13 mouse cellular contexts compared by ENCODE assay signal in the genomic region with DNA sequence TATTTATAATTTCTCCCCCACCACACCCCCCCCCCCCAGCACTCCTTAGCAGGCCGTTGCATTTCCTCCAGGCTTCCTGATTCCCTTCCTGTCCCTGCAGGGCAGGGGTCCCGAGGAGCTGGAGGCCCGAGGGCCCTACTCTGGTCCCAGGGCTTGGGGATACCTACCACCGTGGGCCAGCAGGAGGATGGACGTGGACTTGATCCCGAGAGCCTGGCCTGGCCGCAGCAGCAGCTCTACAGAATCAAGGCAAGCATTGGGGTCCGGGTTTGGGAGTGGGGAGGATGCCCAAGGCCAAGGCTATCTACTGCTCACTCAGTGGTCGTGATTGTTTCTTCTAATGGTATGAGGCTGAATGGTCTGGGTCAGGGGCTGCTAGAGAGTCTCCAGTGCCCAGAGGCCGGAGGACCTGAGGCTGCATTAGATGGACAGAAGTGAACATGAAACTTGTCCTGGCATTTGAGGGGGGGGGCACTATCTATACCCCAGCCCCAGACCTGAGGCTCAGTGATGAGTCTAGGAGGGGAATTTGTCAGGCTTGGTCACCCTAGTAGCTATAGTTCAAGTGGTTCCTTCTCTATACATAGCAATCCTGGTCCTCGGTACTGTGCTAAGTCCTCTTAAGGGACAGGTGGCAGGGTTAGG. TPM values are rescaled to one million over a fixed set of nuclear protein-coding genes. Genes with fewer than 3 reads are reported as not detected.
DNase-seq lines count a peak whose midpoint lies in the region; ATAC-seq and TF ChIP-seq lines count a peak whose summit lies in the region.
"Had no signal": no experiment of that assay in that cellular context is flagged by ENCODE, and none has a peak within 500 bp of the region (broad histone marks: within the 10 kb centered on the region; RNA-seq: fewer than 3 reads in every experiment).

No protein-coding gene starts in this region.

- TF ChIP-seq RAD21 in MEL (IDR thresholded peaks at IDR 0.05; ENCODE audit: low read depth, low read length), result no peak

- peak overlapping the region; percentile 76; the same call in 1 of the 2 replicates for H3K4me2 ChIP-seq in heart, embryonic 11.5 days
- peak overlapping the region; percentile 76 for H3K4me2 ChIP-seq in liver, embryonic 11.5 days
- no peak overlapping the region for H3K4me2 ChIP-seq in liver, postnatal 0 days (ENCODE audit: low read depth, low read length)
- H3K4me2 ChIP-seq in liver, embryonic 15.5 days, result peak overlapping the region; percentile 94

- TF ChIP-seq CTCF in liver, postnatal 0 days (IDR thresholded peaks at IDR 0.05; ENCODE audit: low read depth), result no peak
- TF ChIP-seq CTCF in MEL (IDR thresholded peaks at IDR 0.05 in 2 of 3, conservative IDR thresholded peaks at IDR 0.05 in 1 of 3; ENCODE audit: control insufficient read depth in 1 of 3, insufficient read depth in 1 of 3, low read depth in 2 of 3, low read length in 3 of 3, poor library complexity in 1 of 3, severe bottlenecking in 1 of 3), result no peak

- H3K36me3 ChIP-seq in heart, embryonic 11.5 days (ENCODE audit: control insufficient read depth, insufficient read depth, low read length), result peaks cover 1% of the 10 kb centered on the region; the same call in 1 of the 2 replicates
- H3K36me3 ChIP-seq in liver, embryonic 11.5 days (ENCODE audit: control insufficient read depth, insufficient read depth, low read length), result 0 out of 2 replicates have a peak, but pooled peaks cover 1% of the 10 kb centered on the region
- H3K36me3 ChIP-seq in liver, postnatal 0 days (replicated peaks; ENCODE audit: insufficient read depth, low read length), result no peaks in the 10 kb centered on the region
- peaks cover 2 to 13% of the 10 kb centered on the region in 2 experiments; a peak in 3 of 4 replicates for H3K36me3 ChIP-seq in MEL (ENCODE audit: control insufficient read depth in 1 of 2, insufficient read depth in 2 of 2, low read length in 2 of 2)
- H3K36me3 ChIP-seq in liver, embryonic 15.5 days (replicated peaks), result 0 out of 2 replicates have a peak, but pooled peaks cover under 1% of the 10 kb centered on the region

- H3K79me2 ChIP-seq in MEL (ENCODE audit: control insufficient read depth, insufficient read depth, low read length, poor library complexity), result peaks cover 33% of the 10 kb centered on the region

- H3K9ac ChIP-seq in heart, embryonic 11.5 days (ENCODE audit: low read depth, low read length), result peak overlapping the region; percentile 34; the same call in 1 of the 2 replicates
- peak overlapping the region; percentile 55 for H3K9ac ChIP-seq in liver, embryonic 11.5 days (ENCODE audit: low read depth, low read length)
- H3K9ac ChIP-seq in liver, postnatal 0 days (replicated peaks), result no peak overlapping the region
- peak overlapping the region; percentile 60 for H3K9ac ChIP-seq in MEL (ENCODE audit: control insufficient read depth, low read depth, low read length, poor library complexity, severe bottlenecking)
- 0 out of 2 replicates have a peak overlapping the region, but pooled peaks have one; percentile 92 for H3K9ac ChIP-seq in liver, embryonic 15.5 days

- H3K4me3 ChIP-seq in heart, embryonic 11.5 days (ENCODE audit: low read depth, low read length), result no peak overlapping the region
- H3K4me3 ChIP-seq in liver, embryonic 11.5 days (ENCODE audit: low read depth, low read length), result no peak overlapping the region
- H3K4me3 ChIP-seq in liver, postnatal 0 days (ENCODE audit: low read depth, low read length), result no peak overlapping the region
- no peak overlapping the region for H3K4me3 ChIP-seq in MEL (ENCODE audit: control insufficient read depth in 1 of 2, insufficient read depth in 1 of 2, low read depth in 2 of 2, low read length in 2 of 2)
- peak overlapping the region; percentile 97 for H3K4me3 ChIP-seq in liver, embryonic 15.5 days (replicated peaks)

- peaks cover 9% of the 10 kb centered on the region; the same call in 1 of the 2 replicates for H3K4me1 ChIP-seq in heart, embryonic 11.5 days (ENCODE audit: control insufficient read depth, insufficient read depth, low read length)
- peaks cover 15% of the 10 kb centered on the region for H3K4me1 ChIP-seq in liver, embryonic 11.5 days (replicated peaks; ENCODE audit: control insufficient read depth, insufficient read depth, low read length)
- H3K4me1 ChIP-seq in liver, postnatal 0 days (ENCODE audit: insufficient read depth), result peaks cover 8% of the 10 kb centered on the region; the same call in 1 of the 2 replicates
- H3K4me1 ChIP-seq in MEL (ENCODE audit: control insufficient read depth in 1 of 2, insufficient read depth in 2 of 2, low read length in 2 of 2), result peaks cover 4 to 8% of the 10 kb centered on the region in 2 experiments
- peaks cover 37% of the 10 kb centered on the region for H3K4me1 ChIP-seq in liver, embryonic 15.5 days (replicated peaks)

- no peak for TF ChIP-seq EP300 in liver, postnatal 0 days (IDR thresholded peaks at IDR 0.05; ENCODE audit: low read depth)
- no peak for TF ChIP-seq EP300 in MEL (IDR thresholded peaks at IDR 0.05; ENCODE audit: low read depth in 1 of 2, low read length in 2 of 2)

- WGBS in heart, embryonic 11.5 days (ENCODE audit: insufficient replicate concordance), result 74% methylated on average over 11 of the region's 11 CpGs
- WGBS in liver, embryonic 11.5 days, result 77% methylated on average over 11 of the region's 11 CpGs
- WGBS in liver, postnatal 0 days (ENCODE audit: insufficient replicate concordance), result 79% methylated on average over 11 of the region's 11 CpGs
- WGBS in liver, embryonic 15.5 days (ENCODE audit: insufficient replicate concordance), result 77% methylated on average over 11 of the region's 11 CpGs

- no peak for TF ChIP-seq POLR2A in MEL (IDR thresholded peaks at IDR 0.05; ENCODE audit: control insufficient read depth in 1 of 2, insufficient read depth in 1 of 2, low read depth in 1 of 2, low read length in 2 of 2, poor library complexity in 1 of 2)

- intact Hi-C loops in heart, postnatal 10 days (cut with DNase I), result no loop called here

- DNase-seq in heart, postnatal 10 days, result no peak
- no peak for DNase-seq in liver, embryonic 11.5 days (ENCODE audit: low spot score)
- no peak for DNase-seq in liver, postnatal 0 days
- DNase-seq in MEL (ENCODE audit: low read depth, low spot score), result no peak
- no peak for DNase-seq in right cerebral cortex, postnatal 10 days (ENCODE audit: low spot score in 2 of 2)
- no peak for DNase-seq in frontal cortex, postnatal 36 days (ENCODE audit: low spot score in 2 of 2)
- DNase-seq: cerebellum, adult 18-20 months; embryo, embryonic 11 days; gastrocnemius, postnatal 36 days; kidney, adult 9 months; lung, adult 18-20 months had no signal

- H3K9me3 ChIP-seq in heart, embryonic 11.5 days (replicated peaks; ENCODE audit: control insufficient read depth, low read length), result no peaks in the 10 kb centered on the region
- H3K9me3 ChIP-seq in liver, embryonic 11.5 days (ENCODE audit: control insufficient read depth, low read length), result no peaks in the 10 kb centered on the region
- no peaks in the 10 kb centered on the region for H3K9me3 ChIP-seq in liver, postnatal 0 days (ENCODE audit: low read length)
- H3K9me3 ChIP-seq in MEL (replicated peaks; ENCODE audit: insufficient read depth, low read length), result no peaks in the 10 kb centered on the region
- H3K9me3 ChIP-seq in liver, embryonic 15.5 days (replicated peaks), result no peaks in the 10 kb centered on the region

- H3K27ac ChIP-seq in heart, embryonic 11.5 days (ENCODE audit: low read depth, low read length), result no peak overlapping the region
- H3K27ac ChIP-seq in liver, embryonic 11.5 days (ENCODE audit: low read depth, low read length), result peak overlapping the region; percentile 86; the same call in 1 of the 2 replicates
- no peak overlapping the region for H3K27ac ChIP-seq in liver, postnatal 0 days (ENCODE audit: low read depth)
- peak overlapping the region; percentile 56; the same call in 1 of the 2 replicates for H3K27ac ChIP-seq in MEL (ENCODE audit: control insufficient read depth, low read depth, low read length)
- no peak overlapping the region for H3K27ac ChIP-seq in liver, embryonic 15.5 days (replicated peaks)

- H3K27me3 ChIP-seq in heart, embryonic 11.5 days (ENCODE audit: control insufficient read depth, insufficient read depth, low read length), result no peaks in the 10 kb centered on the region
- H3K27me3 ChIP-seq in liver, embryonic 11.5 days (replicated peaks; ENCODE audit: control insufficient read depth, insufficient read depth, low read length), result no peaks in the 10 kb centered on the region
- H3K27me3 ChIP-seq in liver, postnatal 0 days (ENCODE audit: insufficient read depth, low read length), result no peaks in the 10 kb centered on the region
- no peaks in the 10 kb centered on the region for H3K27me3 ChIP-seq in MEL (ENCODE audit: control insufficient read depth in 1 of 2, insufficient read depth in 2 of 2, low read length in 2 of 2)
- H3K27me3 ChIP-seq in liver, embryonic 15.5 days, result no peaks in the 10 kb centered on the region

- ATAC-seq in heart, embryonic 11.5 days (replicated peaks; ENCODE audit: insufficient number of reproducible peaks, low FRiP score, low TSS enrichment), result no peak
- ATAC-seq in liver, embryonic 11.5 days (replicated peaks; ENCODE audit: low FRiP score), result no peak
- no peak for ATAC-seq in liver, postnatal 0 days
- no peak for ATAC-seq in liver, embryonic 15.5 days (ENCODE audit: insufficient read depth)

RNA-seq across cellular contexts. Expression of a gene that starts 1.3 kb away (rescaled TPM):
- polyA plus RNA-seq in heart, embryonic 11.5 days (2014; fragmentation: Nextera tagmentation; extraction: Ambion mirVana), result 7.8 and 10.1 TPM in 2 replicates
- total RNA-seq in heart, postnatal 10 days (2021), result 10 to 100 TPM; 20.6 to 24.1 TPM
- polyA plus RNA-seq in liver, embryonic 11.5 days (2014; fragmentation: Nextera tagmentation; extraction: Ambion mirVana), result 12.8 and 13.1 TPM in 2 replicates
- 4.7 TPM in 2 replicates for polyA plus RNA-seq in liver, postnatal 0 days (2015; fragmentation: Nextera tagmentation; extraction: Ambion mirVana)
- 32.1 and 33.5 TPM in 2 replicates for total RNA-seq in MEL (2012; rRNA removed)
- polyA plus RNA-seq in MEL (2012; ENCODE audit: insufficient read depth in 1 of 2, insufficient read length in 2 of 2, low read depth in 1 of 2, low replicate concordance in 2 of 2, missing spikeins in 1 of 2), result 10 to 100 TPM in 1 of 2 experiments, not detected in 1; 54.2 TPM
- polyA plus RNA-seq in liver, embryonic 15.5 days (2015; fragmentation: Nextera tagmentation; extraction: Ambion mirVana), result 7.1 and 9.1 TPM in 2 replicates

RNA-seq across cellular contexts. Expression of a gene that starts 13.9 kb away (rescaled TPM):
- polyA plus RNA-seq in heart, embryonic 11.5 days (2014; fragmentation: Nextera tagmentation; extraction: Ambion mirVana), result 241 and 257 TPM in 2 replicates
- total RNA-seq in heart, postnatal 10 days (2021), result 100 to 1,000 TPM in 1 of 2 experiments, 10 to 100 TPM in 1; 92.2 to 101 TPM
- polyA plus RNA-seq in liver, embryonic 11.5 days (2014; fragmentation: Nextera tagmentation; extraction: Ambion mirVana), result 253 TPM in 2 replicates
- 81.9 and 85.9 TPM in 2 replicates for polyA plus RNA-seq in liver, postnatal 0 days (2015; fragmentation: Nextera tagmentation; extraction: Ambion mirVana)
- 164 and 165 TPM in 2 replicates for total RNA-seq in MEL (2012; rRNA removed)
- polyA plus RNA-seq in MEL (2012; ENCODE audit: insufficient read depth in 1 of 2, insufficient read length in 2 of 2, low read depth in 1 of 2, low replicate concordance in 2 of 2, missing spikeins in 1 of 2), result 100 to 1,000 TPM; 148 to 174 TPM
- 120 and 124 TPM in 2 replicates for polyA plus RNA-seq in liver, embryonic 15.5 days (2015; fragmentation: Nextera tagmentation; extraction: Ambion mirVana)

RNA-seq across cellular contexts. Expression of a gene that starts 24.1 kb away (rescaled TPM):
- polyA plus RNA-seq in heart, embryonic 11.5 days (2014; fragmentation: Nextera tagmentation; extraction: Ambion mirVana), result 0.20 and 0.33 TPM in 2 replicates
- 1 to 10 TPM; 1.9 to 2.2 TPM for total RNA-seq in heart, postnatal 10 days (2021)
- 1.6 and 2.1 TPM in 2 replicates for polyA plus RNA-seq in liver, embryonic 11.5 days (2014; fragmentation: Nextera tagmentation; extraction: Ambion mirVana)
- polyA plus RNA-seq in liver, postnatal 0 days (2015; fragmentation: Nextera tagmentation; extraction: Ambion mirVana), result 2.5 and 2.6 TPM in 2 replicates
- total RNA-seq in MEL (2012; rRNA removed), result 4.4 and 4.7 TPM in 2 replicates
- polyA plus RNA-seq in MEL (2012; ENCODE audit: insufficient read depth in 1 of 2, insufficient read length in 2 of 2, low read depth in 1 of 2, low replicate concordance in 2 of 2, missing spikeins in 1 of 2), result 10 to 100 TPM in 1 of 2 experiments, not detected in 1; 16.7 TPM
- polyA plus RNA-seq in liver, embryonic 15.5 days (2015; fragmentation: Nextera tagmentation; extraction: Ambion mirVana), result 1.5 and 1.7 TPM in 2 replicates

RNA-seq across cellular contexts. Expression of a gene that starts 41.8 kb away (rescaled TPM):
- 81.7 and 84.2 TPM in 2 replicates for polyA plus RNA-seq in heart, embryonic 11.5 days (2014; fragmentation: Nextera tagmentation; extraction: Ambion mirVana)
- 1 to 10 TPM; 3.6 to 5.2 TPM for total RNA-seq in heart, postnatal 10 days (2021)
- 111 and 120 TPM in 2 replicates for polyA plus RNA-seq in liver, embryonic 11.5 days (2014; fragmentation: Nextera tagmentation; extraction: Ambion mirVana)
- 13.9 and 17.7 TPM in 2 replicates for polyA plus RNA-seq in liver, postnatal 0 days (2015; fragmentation: Nextera tagmentation; extraction: Ambion mirVana)
- 89.1 and 115 TPM in 2 replicates for total RNA-seq in MEL (2012; rRNA removed)
- polyA plus RNA-seq in MEL (2012; ENCODE audit: insufficient read depth in 1 of 2, insufficient read length in 2 of 2, low read depth in 1 of 2, low replicate concordance in 2 of 2, missing spikeins in 1 of 2), result 100 to 1,000 TPM; 125 to 430 TPM
- 34.6 and 35.5 TPM in 2 replicates for polyA plus RNA-seq in liver, embryonic 15.5 days (2015; fragmentation: Nextera tagmentation; extraction: Ambion mirVana)

RNA-seq across cellular contexts. Expression of a gene that starts 47.1 kb away (rescaled TPM):
- 30.5 and 34.3 TPM in 2 replicates for polyA plus RNA-seq in heart, embryonic 11.5 days (2014; fragmentation: Nextera tagmentation; extraction: Ambion mirVana)
- total RNA-seq in heart, postnatal 10 days (2021), result 10 to 100 TPM; 14.4 to 16.7 TPM
- polyA plus RNA-seq in liver, embryonic 11.5 days (2014; fragmentation: Nextera tagmentation; extraction: Ambion mirVana), result 18.2 and 20.1 TPM in 2 replicates
- polyA plus RNA-seq in liver, postnatal 0 days (2015; fragmentation: Nextera tagmentation; extraction: Ambion mirVana), result 142 and 151 TPM in 2 replicates
- total RNA-seq in MEL (2012; rRNA removed), result 6.5 TPM in 2 replicates
- polyA plus RNA-seq in MEL (2012; ENCODE audit: insufficient read depth in 1 of 2, insufficient read length in 2 of 2, low read depth in 1 of 2, low replicate concordance in 2 of 2, missing spikeins in 1 of 2), result 10 to 100 TPM in 1 of 2 experiments, not detected in 1; 11.3 TPM
- polyA plus RNA-seq in liver, embryonic 15.5 days (2015; fragmentation: Nextera tagmentation; extraction: Ambion mirVana), result 14.7 and 17.2 TPM in 2 replicates

Comparison
In these comparisons a context has a peak if more than half of its experiments do, and no peak if none do; other contexts are left out.
1. H3K27ac ChIP-seq: peak in liver, embryonic 11.5 days (single experiment) and MEL (single experiment); none in heart, embryonic 11.5 days (single experiment), liver, postnatal 0 days (single experiment) and liver, embryonic 15.5 days (single experiment).